Mouse (Mus musculus): ENCODE results near the gene Fer.

Fer gene

DNA sequence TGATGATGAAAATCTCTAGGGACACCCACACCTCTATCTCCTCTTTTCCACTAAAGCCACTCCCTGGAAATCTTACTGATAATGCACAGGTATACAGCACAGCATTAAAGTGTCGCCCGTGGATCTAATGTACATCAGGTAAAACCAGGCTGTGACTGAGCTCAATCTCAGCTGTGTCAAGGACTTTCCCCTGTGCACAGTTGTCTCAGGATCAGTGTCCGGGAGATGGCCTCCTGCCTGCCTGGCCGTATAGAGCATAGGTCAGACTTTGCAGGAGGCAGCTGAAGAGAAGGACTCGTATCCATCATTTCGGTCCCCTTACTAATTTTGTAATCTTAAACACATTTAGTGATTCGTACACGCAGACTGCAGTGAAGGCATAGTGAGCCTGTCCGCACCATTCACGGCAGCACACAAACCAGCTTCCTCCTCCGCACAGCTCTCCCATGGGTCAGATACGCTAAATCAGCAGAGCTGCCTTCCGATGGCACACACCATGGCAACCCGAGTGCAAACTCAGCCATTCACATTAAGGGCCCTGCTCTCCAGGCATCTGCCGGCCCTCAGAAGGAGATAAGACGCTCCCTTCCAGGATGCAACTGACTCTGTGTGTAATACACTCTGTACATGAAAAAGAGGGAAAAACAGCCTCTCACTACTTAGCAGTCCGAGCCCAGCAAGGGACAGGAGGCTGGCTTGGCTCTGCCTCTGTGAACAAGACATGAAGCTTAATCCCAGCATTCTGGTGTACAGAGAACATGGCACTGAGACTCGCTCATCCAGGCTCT, 277.4 kb downstream of the Fer start:
- no peak for DNase-seq (ENCODE audit: low spot score in 2 of 2)

DNA sequence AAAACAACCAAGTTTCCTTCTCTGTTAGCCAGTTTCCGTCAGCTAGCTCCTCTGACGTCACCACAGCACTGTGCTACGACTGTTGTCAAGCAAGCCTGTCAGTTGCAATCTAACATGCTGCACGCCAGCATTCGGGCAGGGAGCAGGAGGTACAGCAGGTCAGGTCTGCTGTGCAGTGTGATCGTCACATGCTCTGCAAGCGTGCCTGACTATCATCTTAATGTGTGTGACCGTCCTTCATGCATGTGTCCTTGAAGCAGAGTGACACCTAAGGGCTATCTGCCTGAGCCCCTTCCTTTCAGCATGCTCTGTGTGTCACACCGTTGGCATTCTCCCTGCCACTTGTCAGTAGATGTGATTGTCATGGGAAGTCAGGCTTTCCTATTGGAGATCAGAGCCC, 279.0 kb downstream of the Fer start:
- no peak for DNase-seq (ENCODE audit: low spot score in 2 of 2)

- DNase-seq (ENCODE audit: low spot score in 2 of 2): no peak
Observed at GRCm38 (mm10) chr17:64146409-64146808, 283.5 kb downstream of the Fer start.

- no peak for DNase-seq (ENCODE audit: low spot score in 2 of 2)
Observed at GRCm38 (mm10) chr17:64150717-64151116, 287.9 kb downstream of the Fer start.

- no peak for DNase-seq (ENCODE audit: low spot score in 2 of 2)
Observed at GRCm38 (mm10) chr17:64167731-64168130, 304.9 kb downstream of the Fer start.

- no peak for DNase-seq (ENCODE audit: low spot score in 2 of 2)
Observed at GRCm38 (mm10) chr17:64170019-64170418, 307.2 kb downstream of the Fer start.

GRCm38 (mm10) chr17:64172474-64172873, 309.6 kb downstream of the Fer start:
- DNase-seq (ENCODE audit: low spot score in 2 of 2): no peak

- no peak for DNase-seq (ENCODE audit: low spot score in 2 of 2)
Observed at GRCm38 (mm10) chr17:64180546-64180945, 317.7 kb downstream of the Fer start.

DNA sequence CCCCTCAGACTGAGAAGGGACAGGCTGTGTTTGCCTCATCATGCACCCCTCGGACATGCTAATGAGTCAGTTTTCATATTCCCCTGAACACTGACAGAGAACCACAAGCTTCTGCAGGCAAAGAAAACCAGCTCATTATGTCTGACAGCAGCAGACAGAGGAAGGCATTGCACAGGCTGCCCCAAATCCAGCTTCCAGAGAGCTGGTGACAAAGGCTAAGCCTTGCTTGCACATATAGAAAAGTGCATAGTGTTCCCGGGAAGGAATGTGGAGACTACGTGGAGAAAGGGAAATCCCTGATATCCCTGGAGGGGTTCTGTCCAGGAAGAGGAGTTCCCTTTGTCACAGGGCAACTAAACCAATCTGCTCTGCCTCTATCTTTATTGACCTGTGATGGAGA, 318.4 kb downstream of the Fer start:
- no peak for DNase-seq (ENCODE audit: low spot score in 2 of 2)

- no peak for DNase-seq (ENCODE audit: low spot score in 2 of 2)
Observed at GRCm38 (mm10) chr17:64182599-64182998, 319.7 kb downstream of the Fer start.

DNA sequence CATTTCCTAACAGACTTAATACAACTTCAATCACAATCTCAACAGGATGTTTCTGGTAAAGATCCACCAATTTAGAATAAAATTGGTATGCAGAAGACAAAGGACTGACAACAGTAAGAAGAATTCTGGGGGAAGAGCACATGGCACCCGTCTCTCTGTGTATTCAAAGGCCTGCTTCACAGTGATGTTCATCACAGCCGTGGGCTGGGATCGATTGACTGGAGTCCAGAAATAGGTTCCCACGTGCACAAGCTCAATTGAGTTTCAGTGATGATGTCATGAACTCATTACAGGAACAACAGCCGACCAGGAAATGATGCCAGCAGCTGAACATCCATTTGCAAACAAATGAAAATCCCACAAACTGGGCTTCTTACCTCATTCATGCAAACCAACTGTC, 320.3 kb downstream of the Fer start:
- no peak for DNase-seq (ENCODE audit: low spot score in 2 of 2)
